Mouse (Mus musculus) intestine, embryonic 14.5 days (tissue): Measurements from ENCODE around the gene Dcpp2. TPM values are rescaled to one million over a fixed set of nuclear protein-coding genes. Genes with fewer than 3 reads are reported as not detected.

Experiments
- ATAC-seq: fragments of 200-750 bp; cut with Nextera tagmentation; replicated peaks from 2 replicates; pipeline ENCODE4 v1.8.0; 2017; ENCODE audit warnings: low read depth, moderate number of reproducible peaks, moderate TSS enrichment, moderate library complexity; ENCODE audit not compliant: low FRiP score, low TSS enrichment
- DNase-seq: peaks from one replicate; pipeline ENCODE4 v3.0.0-alpha.2; 2018; ENCODE audit warnings: low spot score
- H3K27ac ChIP-seq: fragments of 300-500 bp; sonication (generic); 2 replicates; pipeline ENCODE4 v1.5.1; 2014; ENCODE audit warnings: low read depth, mild to moderate bottlenecking, control low read depth
- H3K27me3 ChIP-seq: fragments of 300-500 bp; sonication (generic); replicated peaks from 2 replicates; pipeline ENCODE4 v1.6.1; 2014; ENCODE audit warnings: low read length, control low read depth; ENCODE audit not compliant: control insufficient read depth, insufficient read depth
- H3K36me3 ChIP-seq: fragments of 300-500 bp; sonication (generic); 2 replicates; pipeline ENCODE4 v1.6.1; 2014; ENCODE audit warnings: low read length, control low read depth; ENCODE audit not compliant: control insufficient read depth, insufficient read depth
- H3K4me1 ChIP-seq: fragments of 300-500 bp; sonication (generic); replicated peaks from 2 replicates; pipeline ENCODE4 v1.6.1; 2014; ENCODE audit warnings: low read length, control low read depth, mixed read lengths; ENCODE audit not compliant: control insufficient read depth, insufficient read depth
- H3K4me2 ChIP-seq: fragments of 300-500 bp; sonication (generic); 2 replicates; pipeline ENCODE4 v1.6.1; 2014; ENCODE audit warnings: low read length
- H3K4me3 ChIP-seq: fragments of 300-500 bp; sonication (generic); 2 replicates; pipeline ENCODE4 v1.5.1; 2014; ENCODE audit warnings: low read depth, low read length, control low read depth, mixed read lengths
- H3K9ac ChIP-seq: fragments of 300-500 bp; sonication (generic); 2 replicates; pipeline ENCODE4 v1.6.1; 2014; ENCODE audit warnings: mild to moderate bottlenecking, low read length
- H3K9me3 ChIP-seq: fragments of 300-500 bp; sonication (generic); 2 replicates; pipeline ENCODE4 v1.6.1; 2016; ENCODE audit warnings: low read length, control low read depth; ENCODE audit not compliant: control insufficient read depth
- WGBS: fragments of 180-500 bp; shearing (Covaris S2); extraction: QIAGEN DNeasy Blood & Tissue Kit; methylation state at CpG from one replicate; pipeline ENCODE4 v1.1.7; 2014; 5-methylcytosine and 5-hydroxymethylcytosine counted together
- polyA plus RNA-seq: library from polyadenylated mRNA; unstranded; fragments of >200 nt; fragmentation: Nextera tagmentation; extraction: Ambion mirVana; gene quantifications from 2 replicates; pipeline ENCODE4 v1.2.1, GENCODE M21; 2014

Gene Dcpp2
- polyA plus RNA-seq, 1 experiment from 2014 or later: not detected

GRCm38 (mm10) chr17:23853292-23853691 is 27.4 kb upstream of the Dcpp2 start:
- Histone ChIP-seq H3K27ac (no peak overlapping the region), H3K27me3 (no peaks in the 10 kb centered on the region), H3K4me3 (no peak overlapping the region), H3K9ac (no peak overlapping the region), H3K4me1 (no peaks in the 10 kb centered on the region), H3K36me3 (no peaks in the 10 kb centered on the region), H3K4me2 (no peak overlapping the region), H3K9me3 (no peaks in the 10 kb centered on the region)
- 44% methylated on average over 5 of the region's 5 CpGs for WGBS
- DNase-seq: peak; percentile 65
- 0 out of 2 replicates have a peak, but pooled peaks have one; percentile 21 for ATAC-seq

GRCm38 (mm10) chr17:23854229-23854765 is 26.4 kb upstream of the Dcpp2 start:
- H3K9me3 ChIP-seq: no peaks in the 10 kb centered on the region
- WGBS: 84% methylated on average over 10 of the region's 10 CpGs
- no peaks in the 10 kb centered on the region for H3K4me1 ChIP-seq
- H3K27me3 ChIP-seq: no peaks in the 10 kb centered on the region
- DNase-seq (no peak), ATAC-seq (no peak)
- no peaks in the 10 kb centered on the region for H3K36me3 ChIP-seq
- no peak overlapping the region for H3K27ac ChIP-seq
- H3K9ac ChIP-seq: no peak overlapping the region
- H3K4me3 ChIP-seq: no peak overlapping the region
- H3K4me2 ChIP-seq: no peak overlapping the region

DNA sequence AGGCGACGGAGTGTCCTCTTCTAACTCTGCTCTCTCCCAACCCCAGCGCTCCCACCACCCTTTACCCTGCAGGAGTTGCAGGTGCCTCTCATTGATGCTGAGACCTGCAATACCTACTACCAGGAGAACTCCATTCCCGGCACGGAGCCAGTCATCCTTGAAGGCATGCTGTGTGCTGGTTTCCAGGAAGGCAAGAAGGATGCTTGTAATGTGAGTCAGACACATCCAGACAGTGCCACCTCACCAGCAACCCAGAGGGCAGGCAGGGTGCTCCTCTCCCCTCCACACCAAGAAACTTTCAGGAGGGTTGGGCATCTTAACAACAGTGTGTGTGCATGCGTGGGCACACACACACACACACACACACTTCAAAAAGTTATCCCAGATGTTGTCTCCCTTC is 23.5 kb upstream of the Dcpp2 start:
- 83% methylated on average over 6 of the region's 6 CpGs for WGBS
- Histone ChIP-seq H3K4me2 (no peak overlapping the region), H3K4me3 (no peak overlapping the region), H3K4me1 (no peaks in the 10 kb centered on the region), H3K36me3 (no peaks in the 10 kb centered on the region), H3K27ac (no peak overlapping the region), H3K9ac (no peak overlapping the region), H3K27me3 (no peaks in the 10 kb centered on the region), H3K9me3 (no peaks in the 10 kb centered on the region)
- ATAC-seq (no peak), DNase-seq (no peak)

DNA sequence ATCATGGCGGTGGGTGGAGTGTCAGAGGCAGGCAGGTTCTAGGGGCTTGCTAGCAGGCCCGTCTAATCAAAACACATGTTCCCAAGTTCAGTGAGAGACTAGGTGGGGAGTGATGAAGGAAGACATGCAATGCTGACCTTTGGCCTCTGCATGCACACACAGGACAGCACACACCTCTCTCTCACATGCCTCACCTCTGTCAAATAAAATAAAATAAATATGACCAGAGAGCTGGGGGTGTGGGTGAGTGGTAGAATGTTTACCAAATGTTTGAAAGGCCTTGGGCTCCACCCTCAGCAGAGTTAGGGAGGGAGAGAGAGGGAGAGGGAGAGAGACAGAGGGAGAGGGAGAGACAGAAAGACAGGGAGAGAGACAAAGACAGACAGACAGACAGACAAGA is 22.8 kb upstream of the Dcpp2 start:
- DNase-seq (no peak), ATAC-seq (0 out of 2 replicates have a peak, but pooled peaks have one; percentile 56)
- WGBS: 54% methylated on average over 2 of the region's 2 CpGs
- H3K27me3 ChIP-seq: no peaks in the 10 kb centered on the region
- H3K4me1 ChIP-seq: no peaks in the 10 kb centered on the region
- no peak overlapping the region for H3K27ac ChIP-seq
- no peak overlapping the region for H3K4me3 ChIP-seq
- H3K9me3 ChIP-seq: no peaks in the 10 kb centered on the region
- no peak overlapping the region for H3K4me2 ChIP-seq
- H3K36me3 ChIP-seq: no peaks in the 10 kb centered on the region
- H3K9ac ChIP-seq: no peak overlapping the region

GRCm38 (mm10) chr17:23862926-23863325 is 17.8 kb upstream of the Dcpp2 start:
- no peak overlapping the region for H3K9ac ChIP-seq
- no peaks in the 10 kb centered on the region for H3K9me3 ChIP-seq
- no peaks in the 10 kb centered on the region for H3K36me3 ChIP-seq
- 77% methylated on average over 4 of the region's 4 CpGs for WGBS
- H3K27ac ChIP-seq: no peak overlapping the region
- H3K4me2 ChIP-seq: no peak overlapping the region
- DNase-seq (no peak), ATAC-seq (no peak)
- no peaks in the 10 kb centered on the region for H3K27me3 ChIP-seq
- H3K4me1 ChIP-seq: no peaks in the 10 kb centered on the region
- no peak overlapping the region for H3K4me3 ChIP-seq

GRCm38 (mm10) chr17:23867756-23868155 is 12.9 kb upstream of the Dcpp2 start, which contains the start of gene Prss21:
TSS of gene Prss21 (plus strand) at chr17:23868056.
- Histone ChIP-seq H3K9ac (no peak within 1 kb of the TSS), H3K27me3 (no peaks in the 10 kb centered on the region), H3K4me2 (no peak within 1 kb of the TSS), H3K36me3 (no peaks in the 10 kb centered on the region), H3K27ac (no peak within 1 kb of the TSS), H3K4me1 (0 out of 2 replicates have a peak, but pooled peaks cover 4% of the 10 kb centered on the region), H3K4me3 (no peak within 1 kb of the TSS), H3K9me3 (no peaks in the 10 kb centered on the region)
- DNase-seq (no peak), ATAC-seq (no peak)
- WGBS: 84% methylated on average over 15 of the region's 15 CpGs

GRCm38 (mm10) chr17:23868513-23868912 is 12.2 kb upstream of the Dcpp2 start:
- H3K9ac ChIP-seq: no peak overlapping the region
- no peak overlapping the region for H3K27ac ChIP-seq
- H3K4me1 ChIP-seq: 0 out of 2 replicates have a peak, but pooled peaks cover 4% of the 10 kb centered on the region
- H3K36me3 ChIP-seq: no peaks in the 10 kb centered on the region
- H3K27me3 ChIP-seq: no peaks in the 10 kb centered on the region
- DNase-seq (no peak), ATAC-seq (no peak)
- 84% methylated on average over 11 of the region's 11 CpGs for WGBS
- no peak overlapping the region for H3K4me3 ChIP-seq
- no peak overlapping the region for H3K4me2 ChIP-seq
- H3K9me3 ChIP-seq: no peaks in the 10 kb centered on the region

DNA sequence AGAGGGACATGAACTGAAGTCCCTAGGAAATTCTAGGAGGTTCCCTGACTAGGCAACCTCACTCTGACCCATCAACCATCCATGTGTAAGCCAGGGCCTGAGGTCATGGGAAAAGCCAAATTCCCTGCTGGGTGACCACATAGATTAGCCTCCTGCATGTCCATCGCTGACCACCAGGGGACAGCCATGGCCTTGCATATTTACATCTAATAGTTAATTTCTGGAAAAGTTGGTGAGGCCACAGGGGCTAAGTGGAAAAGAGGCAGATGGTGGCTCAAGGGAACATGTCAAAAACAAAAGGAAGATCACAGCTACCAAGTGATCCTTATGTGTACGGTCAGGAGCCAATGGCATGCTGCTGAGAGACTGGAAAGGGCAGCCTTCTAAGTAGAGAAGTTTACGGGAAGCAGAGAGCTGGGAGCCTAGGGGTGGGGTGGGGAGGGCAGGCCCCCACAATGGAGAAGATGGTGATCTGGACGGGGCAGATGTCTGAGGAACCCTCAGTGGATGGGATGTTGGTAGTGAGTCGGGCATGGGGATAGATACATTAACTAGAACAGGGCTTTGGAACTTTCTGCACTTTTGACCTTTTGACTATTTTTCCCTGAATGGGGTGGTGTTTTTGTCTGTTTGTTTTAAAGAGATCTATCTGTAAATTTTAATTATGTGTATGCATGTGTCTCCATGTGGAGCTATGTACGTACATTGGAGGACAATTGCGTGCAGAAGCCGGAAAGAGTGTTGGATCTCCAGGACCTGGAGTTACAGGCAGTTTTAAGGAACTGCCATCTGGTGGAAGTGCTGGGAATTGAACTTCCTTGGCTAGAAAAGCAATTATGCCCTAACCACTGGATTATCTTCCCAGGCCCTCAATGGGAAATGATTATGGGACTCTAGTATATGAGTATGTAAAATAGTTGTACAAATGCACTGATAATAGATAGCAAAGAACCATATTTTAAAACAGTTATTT is 6.5 kb upstream of the Dcpp2 start:
- no peak overlapping the region for H3K4me2 ChIP-seq
- 0 out of 2 replicates have a peak, but pooled peaks cover 4% of the 10 kb centered on the region for H3K4me1 ChIP-seq
- H3K9me3 ChIP-seq: no peaks in the 10 kb centered on the region
- H3K27me3 ChIP-seq: no peaks in the 10 kb centered on the region
- H3K27ac ChIP-seq: no peak overlapping the region
- DNase-seq: peak; percentile 75
- 42% methylated on average over 8 of the region's 8 CpGs for WGBS
- no peaks in the 10 kb centered on the region for H3K36me3 ChIP-seq
- no peak overlapping the region for H3K9ac ChIP-seq
- ATAC-seq: peak; percentile 41
- no peak overlapping the region for H3K4me3 ChIP-seq
